Mouse (Mus musculus): ENCODE results near the gene Ggta1. TPM values are rescaled to one million over a fixed set of nuclear protein-coding genes. Genes with fewer than 3 reads are reported as not detected.

The Ggta1 gene
- polyA plus RNA-seq, 1 experiment from 2014 or later = 7.2 TPM

GRCm38 (mm10) chr2:35373003-35373402 is 90.0 kb downstream of the Ggta1 start:
- WGBS = 11% methylated on average over 3 of the region's 3 CpGs
- Histone ChIP-seq H3K36me3 (ENCODE audit: control insufficient read depth, insufficient read depth, low read length) (no peaks in the 10 kb centered on the region), H3K4me2 (ENCODE audit: low read depth, low read length, severe bottlenecking) (no peak overlapping the region), H3K9me3 (ENCODE audit: control insufficient read depth, low read length) (no peaks in the 10 kb centered on the region), H3K4me3 (ENCODE audit: low read depth, low read length) (no peak overlapping the region), H3K27ac (ENCODE audit: low read depth, low read length) (no peak overlapping the region), H3K27me3 (ENCODE audit: control insufficient read depth, insufficient read depth, low read length) (no peaks in the 10 kb centered on the region), H3K9ac (ENCODE audit: low read length) (no peak overlapping the region), H3K4me1 (replicated peaks; ENCODE audit: control insufficient read depth, insufficient read depth, low read length) (no peaks in the 10 kb centered on the region)
- DNase-seq (ENCODE audit: low spot score) (peak; percentile 67), ATAC-seq (replicated peaks; ENCODE audit: low FRiP score) (no peak)

DNA sequence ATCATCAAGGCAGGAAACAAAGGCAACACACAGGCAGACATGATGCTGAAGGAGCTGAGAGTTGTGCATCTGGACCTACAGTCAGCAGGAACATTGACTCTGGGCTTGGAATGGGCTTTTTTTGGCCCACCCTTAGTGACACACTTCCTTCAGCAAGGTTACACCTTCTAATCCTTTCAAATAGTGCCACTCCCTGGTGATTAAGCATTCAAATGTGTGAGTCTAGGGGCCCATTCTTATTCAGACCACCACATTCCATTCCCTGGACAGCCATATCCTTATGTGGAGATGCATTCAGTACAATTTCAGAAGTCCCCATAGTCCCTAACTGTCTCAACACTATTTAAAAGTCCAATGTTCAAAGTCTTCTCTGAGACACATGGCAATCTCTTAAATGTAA is 92.3 kb downstream of the Ggta1 start:
- no peaks in the 10 kb centered on the region for H3K9me3 ChIP-seq (ENCODE audit: control insufficient read depth, low read length)
- DNase-seq (ENCODE audit: low spot score) (no peak), ATAC-seq (replicated peaks; ENCODE audit: low FRiP score) (no peak)
- no peaks in the 10 kb centered on the region for H3K27me3 ChIP-seq (ENCODE audit: control insufficient read depth, insufficient read depth, low read length)
- H3K4me3 ChIP-seq (ENCODE audit: low read depth, low read length) = no peak overlapping the region
- H3K4me1 ChIP-seq (replicated peaks; ENCODE audit: control insufficient read depth, insufficient read depth, low read length) = no peaks in the 10 kb centered on the region
- H3K4me2 ChIP-seq (ENCODE audit: low read depth, low read length, severe bottlenecking) = no peak overlapping the region
- H3K36me3 ChIP-seq (ENCODE audit: control insufficient read depth, insufficient read depth, low read length) = no peaks in the 10 kb centered on the region
- no peak overlapping the region for H3K27ac ChIP-seq (ENCODE audit: low read depth, low read length)
- H3K9ac ChIP-seq (ENCODE audit: low read length) = no peak overlapping the region

DNA sequence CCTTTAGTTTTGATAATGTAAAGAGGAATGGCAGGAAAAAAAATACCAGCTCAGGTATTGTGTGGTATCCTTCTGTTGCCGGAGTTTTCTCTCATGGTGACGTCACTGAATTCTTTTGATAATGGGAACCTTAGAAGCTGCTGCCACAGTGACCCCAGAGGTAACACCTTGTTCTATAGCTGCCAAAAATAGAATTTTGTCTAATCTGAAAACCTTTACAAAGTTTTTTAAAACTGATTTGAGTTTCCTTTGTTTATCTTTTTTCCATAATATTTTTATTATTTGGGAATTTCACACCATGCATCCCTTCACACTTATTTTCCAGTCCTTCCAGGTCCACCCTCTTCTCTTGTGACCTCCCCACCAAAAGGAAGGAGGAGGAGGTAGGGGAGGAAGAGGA is 95.4 kb downstream of the Ggta1 start, which contains the start of gene 4930568D16Rik:
Gene 4930568D16Rik (minus strand): TSS at position 101 of the 400 bp plus-strand sequence.
- no peak within 1 kb of the TSS for H3K9ac ChIP-seq (ENCODE audit: low read length)
- H3K4me2 ChIP-seq (ENCODE audit: low read depth, low read length, severe bottlenecking) = no peak within 1 kb of the TSS
- no peaks in the 10 kb centered on the region for H3K27me3 ChIP-seq (ENCODE audit: control insufficient read depth, insufficient read depth, low read length)
- H3K4me3 ChIP-seq (ENCODE audit: low read depth, low read length) = no peak within 1 kb of the TSS
- no peaks in the 10 kb centered on the region for H3K4me1 ChIP-seq (replicated peaks; ENCODE audit: control insufficient read depth, insufficient read depth, low read length)
- no peak within 1 kb of the TSS for H3K27ac ChIP-seq (ENCODE audit: low read depth, low read length)
- no peak for DNase-seq (ENCODE audit: low spot score)
- no peaks in the 10 kb centered on the region for H3K36me3 ChIP-seq (ENCODE audit: control insufficient read depth, insufficient read depth, low read length)
- 82% methylated on average over 2 of the region's 2 CpGs for WGBS
- no peak for ATAC-seq (replicated peaks; ENCODE audit: low FRiP score)
- no peaks in the 10 kb centered on the region for H3K9me3 ChIP-seq (ENCODE audit: control insufficient read depth, low read length)

Other genes with a start within 250 kb of the Ggta1 start
- 28.0 and 33.4 TPM in 2 replicates for gene Gsn, start 206.9 kb downstream of the Ggta1 start, polyA plus RNA-seq (2014; fragmentation: Nextera tagmentation; extraction: Ambion mirVana)
- 10.6 and 13.0 TPM in 2 replicates for gene Stom, start 126.3 kb downstream of the Ggta1 start, polyA plus RNA-seq (2014; fragmentation: Nextera tagmentation; extraction: Ambion mirVana)
- gene 4930568D16Rik, start 95.5 kb downstream of the Ggta1 start, polyA plus RNA-seq (2014; fragmentation: Nextera tagmentation; extraction: Ambion mirVana) = not detected in 2 replicates
- not detected in 2 replicates for gene 4930402F06Rik, start 66.1 kb downstream of the Ggta1 start, polyA plus RNA-seq (2014; fragmentation: Nextera tagmentation; extraction: Ambion mirVana)
- gene Dab2ip, start 95.0 kb upstream of the Ggta1 start, polyA plus RNA-seq (2014; fragmentation: Nextera tagmentation; extraction: Ambion mirVana) = 51.5 and 52.2 TPM in 2 replicates